Mouse (Mus musculus): ENCODE results near the gene Nav2.

The Nav2 gene

GRCm38 (mm10) chr7:49369809-49370473 lies 461.4 kb downstream of the Nav2 start:
- no peak for ATAC-seq (ENCODE audit: insufficient number of reproducible peaks, low FRiP score, low TSS enrichment)

- ATAC-seq (ENCODE audit: insufficient number of reproducible peaks, low FRiP score, low TSS enrichment): no peak
Observed at GRCm38 (mm10) chr7:49371345-49371744, 462.8 kb downstream of the Nav2 start.

DNA sequence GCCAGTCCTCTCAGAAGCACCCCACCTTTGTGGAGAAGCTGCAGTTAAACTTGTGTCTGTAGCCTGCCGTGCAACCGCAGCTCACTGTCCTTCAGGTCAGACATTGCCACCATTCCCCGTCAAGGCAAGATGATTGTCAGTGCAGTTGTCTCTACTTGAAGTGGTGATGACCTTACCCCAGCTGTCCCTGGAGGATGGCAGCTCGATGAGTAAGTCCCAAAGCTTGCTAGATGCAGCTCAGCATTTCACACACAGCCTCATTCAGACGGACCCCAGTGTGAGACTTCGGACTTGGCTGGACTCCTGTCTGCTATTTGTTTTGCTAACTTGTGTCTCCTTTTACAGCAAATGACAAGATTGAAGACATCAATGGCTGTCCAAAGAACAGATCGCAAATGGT lies 463.5 kb downstream of the Nav2 start:
- no peak for ATAC-seq (ENCODE audit: insufficient number of reproducible peaks, low FRiP score, low TSS enrichment)

- ATAC-seq (ENCODE audit: insufficient number of reproducible peaks, low FRiP score, low TSS enrichment): no peak
Observed at GRCm38 (mm10) chr7:49373173-49373572, 464.7 kb downstream of the Nav2 start.

- no peak for ATAC-seq (ENCODE audit: insufficient number of reproducible peaks, low FRiP score, low TSS enrichment)
Observed at GRCm38 (mm10) chr7:49373661-49374060, 465.1 kb downstream of the Nav2 start.

GRCm38 (mm10) chr7:49375499-49375974 lies 467.0 kb downstream of the Nav2 start:
- ATAC-seq (ENCODE audit: insufficient number of reproducible peaks, low FRiP score, low TSS enrichment): no peak

DNA sequence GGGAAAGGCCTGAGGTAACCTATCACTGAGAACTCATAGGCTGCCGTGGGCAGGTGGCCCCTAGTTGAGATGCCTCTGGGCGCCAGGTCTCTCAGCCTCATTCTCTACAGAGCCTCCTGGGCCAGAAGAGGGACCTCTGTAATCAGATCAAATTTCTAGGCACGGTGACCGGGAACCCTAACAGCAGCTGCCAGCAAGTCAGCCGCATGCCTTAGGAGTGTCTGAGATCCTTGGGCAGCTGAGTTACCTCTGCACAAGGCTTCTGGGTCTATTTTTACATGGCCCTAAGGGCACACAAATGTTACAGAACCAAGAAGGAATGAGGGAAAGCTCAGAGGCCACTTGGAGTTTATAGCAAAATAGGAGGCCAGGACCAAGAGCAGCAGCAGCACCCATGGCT lies 470.1 kb downstream of the Nav2 start:
- ATAC-seq (ENCODE audit: insufficient number of reproducible peaks, low FRiP score, low TSS enrichment): no peak

DNA sequence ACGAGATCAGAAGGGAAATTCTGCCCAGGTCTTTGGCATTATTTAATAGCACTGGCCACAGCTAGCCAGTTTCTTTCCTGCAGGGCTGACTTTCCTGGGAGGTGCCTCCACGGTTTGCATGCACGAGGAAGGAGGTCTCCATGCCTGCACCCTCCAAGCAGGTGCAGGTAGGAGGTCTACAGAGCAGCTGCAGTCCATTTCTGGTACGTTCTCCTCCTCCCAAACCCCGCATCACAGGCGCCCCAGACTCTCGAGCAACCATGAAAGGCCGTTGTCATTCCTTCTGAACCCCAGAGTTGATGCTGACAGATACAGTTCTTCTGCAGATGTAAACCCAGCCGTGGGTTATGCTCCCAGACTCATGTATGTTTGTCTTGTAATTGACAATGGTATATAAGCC lies 472.4 kb downstream of the Nav2 start:
- ATAC-seq (ENCODE audit: insufficient number of reproducible peaks, low FRiP score, low TSS enrichment): no peak

GRCm38 (mm10) chr7:49382884-49383283 lies 474.4 kb downstream of the Nav2 start:
- no peak for ATAC-seq (ENCODE audit: insufficient number of reproducible peaks, low FRiP score, low TSS enrichment)

- ATAC-seq (ENCODE audit: insufficient number of reproducible peaks, low FRiP score, low TSS enrichment): no peak
Observed at GRCm38 (mm10) chr7:49388137-49388536, 479.6 kb downstream of the Nav2 start.

DNA sequence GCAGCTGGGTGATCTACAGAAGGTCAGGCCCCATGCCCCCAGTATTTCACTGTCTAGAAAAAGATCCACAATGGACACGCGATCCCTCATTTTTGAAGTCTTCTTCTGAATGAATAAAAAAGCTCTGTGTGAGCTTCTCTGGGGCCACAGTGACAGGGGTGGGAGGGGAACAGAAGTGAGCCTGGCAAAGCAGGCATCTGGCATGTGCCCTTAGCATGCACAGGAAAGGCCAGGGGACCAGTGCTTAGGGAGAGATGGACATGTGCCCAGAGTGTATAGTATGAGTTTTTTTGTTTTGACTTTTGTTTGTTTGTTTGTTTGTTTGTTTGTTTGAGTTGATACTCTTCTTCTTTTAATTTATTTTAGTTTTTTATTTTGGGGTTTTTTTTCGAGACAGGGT lies 481.8 kb downstream of the Nav2 start:
- no peak for ATAC-seq (ENCODE audit: insufficient number of reproducible peaks, low FRiP score, low TSS enrichment)

GRCm38 (mm10) chr7:49390829-49391228 lies 482.3 kb downstream of the Nav2 start:
- ATAC-seq (ENCODE audit: insufficient number of reproducible peaks, low FRiP score, low TSS enrichment): no peak

- peak; percentile 33; the same call in 1 of the 2 replicates for ATAC-seq (ENCODE audit: insufficient number of reproducible peaks, low FRiP score, low TSS enrichment)
Observed at GRCm38 (mm10) chr7:49392180-49392579, 483.7 kb downstream of the Nav2 start.

DNA sequence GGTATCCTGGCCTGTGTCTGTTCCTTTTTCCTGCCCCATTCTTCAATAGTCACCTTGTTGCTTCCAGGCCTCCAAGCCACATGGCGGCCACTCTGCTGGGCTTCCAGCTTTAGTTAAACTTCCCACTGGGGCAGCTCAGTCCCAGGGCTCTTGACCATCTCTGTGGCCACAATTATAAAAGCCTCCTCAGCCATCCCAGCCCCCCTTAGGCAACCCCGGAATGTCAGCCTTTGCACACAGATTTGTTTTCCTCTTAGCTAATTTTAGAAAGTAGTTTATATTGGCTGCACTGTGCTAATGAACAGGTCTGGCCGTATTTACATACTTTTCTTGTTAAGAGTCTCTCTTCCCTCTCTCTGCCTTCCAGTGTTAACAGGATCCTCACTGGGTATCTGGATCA lies 484.3 kb downstream of the Nav2 start:
- ATAC-seq (ENCODE audit: insufficient number of reproducible peaks, low FRiP score, low TSS enrichment): no peak

DNA sequence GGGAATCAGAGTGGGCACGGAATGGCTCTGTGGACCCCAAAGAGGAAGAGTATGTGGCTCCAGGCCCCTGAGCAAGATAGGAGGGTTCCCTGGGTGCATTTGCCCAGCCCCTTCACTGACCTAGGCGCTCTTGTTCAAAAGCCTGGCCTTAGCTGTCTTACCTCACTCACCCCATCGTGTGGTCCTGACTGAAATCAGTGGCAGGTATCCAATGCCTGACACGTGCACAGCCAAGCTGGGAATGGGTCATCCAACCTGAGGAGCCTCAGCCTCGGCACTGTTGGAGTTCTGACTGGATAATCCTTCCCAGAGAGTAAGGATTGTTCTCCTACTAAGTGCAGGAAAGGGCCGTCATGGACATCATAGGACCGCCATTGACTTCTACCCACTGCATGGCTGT lies 485.3 kb downstream of the Nav2 start:
- no peak for ATAC-seq (ENCODE audit: insufficient number of reproducible peaks, low FRiP score, low TSS enrichment)

DNA sequence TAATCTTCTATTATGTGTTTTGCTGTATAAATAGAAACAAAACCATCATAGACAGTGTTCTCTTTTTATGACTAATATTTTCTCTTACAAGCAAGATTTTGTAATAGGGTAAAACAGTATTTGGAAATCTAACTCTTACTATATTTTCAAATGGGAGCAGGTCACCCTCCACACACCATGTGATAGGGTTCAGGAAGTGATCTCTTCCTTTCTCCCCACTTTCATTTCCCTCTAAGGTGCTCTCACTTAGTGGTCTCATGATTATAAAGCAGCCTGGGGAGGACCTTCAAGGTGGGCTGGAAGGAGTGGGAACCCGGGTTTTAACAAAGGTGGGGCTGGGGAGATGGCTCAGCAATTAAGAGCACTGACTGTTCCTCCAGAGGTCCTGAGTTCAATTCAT lies 487.7 kb downstream of the Nav2 start:
- ATAC-seq (ENCODE audit: insufficient number of reproducible peaks, low FRiP score, low TSS enrichment): no peak

DNA sequence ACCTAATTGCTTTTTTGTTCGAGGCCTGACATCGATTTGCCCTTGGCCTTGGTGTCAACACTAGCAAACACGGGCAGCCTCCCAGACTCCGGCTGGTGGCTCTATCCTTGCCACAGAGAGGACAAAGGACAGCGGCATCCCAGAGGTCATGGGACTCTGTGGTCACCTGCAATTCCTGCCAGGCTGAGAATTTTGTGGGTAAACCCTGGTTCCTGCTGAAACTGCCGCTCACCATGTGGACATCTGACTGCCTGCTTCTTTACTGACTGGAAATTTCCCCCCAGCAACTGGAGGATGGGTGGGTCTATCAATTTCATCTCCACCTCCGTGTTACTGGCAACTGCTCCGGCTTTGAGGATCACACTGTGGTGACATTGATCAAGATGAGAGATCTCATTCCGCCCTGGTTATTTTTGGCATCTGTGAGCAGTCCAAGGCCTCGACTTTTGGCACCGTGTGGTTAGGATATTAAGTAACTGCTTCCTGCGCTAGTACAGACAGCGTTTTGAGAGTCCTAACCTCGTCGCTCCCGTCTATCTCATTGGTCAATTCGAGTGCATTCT lies 489.0 kb downstream of the Nav2 start:
- peak; percentile 36; the same call in 1 of the 2 replicates for ATAC-seq (ENCODE audit: insufficient number of reproducible peaks, low FRiP score, low TSS enrichment)

GRCm38 (mm10) chr7:49398020-49398516 lies 489.6 kb downstream of the Nav2 start:
- ATAC-seq (ENCODE audit: insufficient number of reproducible peaks, low FRiP score, low TSS enrichment): no peak

DNA sequence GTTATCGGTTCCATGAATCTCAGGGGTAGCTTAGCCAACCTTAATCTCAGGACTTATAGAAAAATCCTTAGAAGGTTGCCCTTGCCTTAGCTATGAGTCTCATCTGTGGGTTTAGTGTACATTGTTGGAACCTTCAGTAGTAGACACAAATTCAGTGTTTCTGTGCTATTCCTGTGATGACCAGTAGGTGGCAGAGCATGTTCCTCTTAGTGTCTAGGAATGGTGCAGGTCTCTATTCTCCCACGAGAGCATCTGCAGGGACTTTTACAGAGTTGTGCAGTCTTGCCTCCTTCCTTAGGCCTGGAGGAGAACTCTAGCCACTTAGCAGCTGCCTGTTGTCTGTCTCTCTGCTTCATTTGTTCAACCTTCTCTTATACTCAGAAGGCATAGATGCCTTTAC lies 490.8 kb downstream of the Nav2 start:
- peak; percentile 34; the same call in 1 of the 2 replicates for ATAC-seq (ENCODE audit: insufficient number of reproducible peaks, low FRiP score, low TSS enrichment)

DNA sequence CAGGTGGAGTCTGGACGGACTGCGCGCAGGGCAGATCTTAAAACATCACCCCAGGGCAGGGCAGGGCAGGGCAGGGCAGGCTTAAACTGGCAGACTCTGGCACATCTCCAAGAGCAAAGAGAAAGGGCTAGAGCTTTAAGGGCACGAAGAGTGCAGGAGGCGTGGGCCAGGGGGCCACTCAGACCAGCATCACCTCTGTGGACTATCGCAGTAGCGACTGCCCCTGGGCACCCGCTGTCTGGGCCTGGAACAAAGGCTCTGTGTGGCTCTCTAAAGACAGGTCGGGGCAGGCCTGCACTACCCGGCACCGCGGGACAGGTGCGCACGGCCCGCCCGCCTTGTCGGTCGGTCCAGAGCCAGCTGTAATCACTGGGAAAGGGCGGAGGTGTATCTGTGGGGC lies 491.9 kb downstream of the Nav2 start:
- no peak for ATAC-seq (ENCODE audit: insufficient number of reproducible peaks, low FRiP score, low TSS enrichment)

DNA sequence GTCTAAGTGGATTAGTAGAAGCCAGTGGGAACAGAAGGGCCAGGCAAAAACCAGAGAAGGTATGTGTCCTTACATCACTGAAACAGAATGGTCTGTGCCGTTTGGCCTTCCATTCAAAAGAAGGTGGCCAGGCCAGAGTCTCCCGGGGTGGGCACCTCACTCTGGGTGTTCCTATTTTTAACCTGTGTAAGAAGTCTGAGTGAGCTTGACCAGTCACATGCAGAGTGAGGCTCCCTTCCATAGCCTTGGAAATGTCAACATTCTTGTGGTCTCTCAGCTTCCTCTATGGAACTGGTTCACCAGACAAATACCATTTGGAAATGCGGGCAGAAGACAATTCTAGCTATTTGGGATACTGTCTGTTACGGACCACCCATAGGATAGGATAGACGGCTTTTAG lies 494.0 kb downstream of the Nav2 start:
- ATAC-seq (ENCODE audit: insufficient number of reproducible peaks, low FRiP score, low TSS enrichment): no peak

DNA sequence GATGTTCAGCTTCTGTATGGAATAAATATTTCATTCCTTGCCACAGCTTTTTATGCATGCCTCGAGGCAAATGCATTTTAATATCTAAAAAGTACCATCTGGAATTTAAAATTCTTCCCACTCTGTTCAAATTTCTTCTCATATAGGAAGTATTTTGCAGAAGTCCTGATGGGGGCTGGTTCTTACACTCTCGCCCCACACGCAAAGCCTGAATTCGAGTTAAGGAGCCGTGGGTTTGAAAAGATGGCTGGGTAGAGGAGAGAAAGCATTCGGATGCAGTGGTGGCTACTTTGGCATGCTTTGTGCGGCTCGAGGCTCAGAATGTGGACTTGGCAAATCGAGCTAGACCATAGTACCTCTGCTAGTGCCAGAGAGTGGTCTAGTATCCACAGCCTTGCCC lies 499.2 kb downstream of the Nav2 start:
- ATAC-seq (ENCODE audit: insufficient number of reproducible peaks, low FRiP score, low TSS enrichment): no peak

Data from cerebellum, adult (tissue).